Mouse (Mus musculus) lung, postnatal 0 days (tissue): ENCODE data around the gene Nbeal1.

Experiments
- CTCF ChIP-seq: IDR thresholded peaks from 2 replicates; pipeline ENCODE4 v1.5.1; 2016; ENCODE audit warnings: antibody characterized with exemption, mild to moderate bottlenecking
- EP300 ChIP-seq: IDR thresholded peaks from 2 replicates; pipeline ENCODE4 v1.6.1; 2016; ENCODE audit warnings: antibody characterized with exemption, mild to moderate bottlenecking, control low read depth

DNA sequence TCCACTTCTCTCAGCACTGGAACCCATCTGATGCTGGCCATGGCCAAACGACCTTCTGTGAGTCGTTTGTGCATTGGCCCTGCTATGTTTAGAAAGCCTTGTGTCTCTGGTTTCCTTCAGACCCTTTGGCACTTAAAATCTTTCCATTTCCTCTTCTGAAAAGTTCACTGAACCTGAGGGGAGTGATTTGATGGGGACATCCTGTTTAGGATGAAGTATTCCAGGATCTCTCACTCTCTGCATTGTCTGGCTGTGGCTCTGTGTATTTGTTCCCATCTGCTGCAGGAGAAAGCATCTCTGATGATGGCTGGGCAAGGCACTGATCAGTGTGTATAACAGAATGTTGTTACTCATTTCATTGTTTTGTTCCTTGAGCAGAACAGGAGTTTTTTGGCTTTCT lies 165.3 kb downstream of the Nbeal1 start:
- TF ChIP-seq CTCF, result no peak
- no peak for TF ChIP-seq EP300
